Mouse (Mus musculus): ENCODE data around the gene Eml1.

Eml1 gene

GRCm38 (mm10) chr12:108374689-108375088 is 3.9 kb downstream of the Eml1 start:
- no peak for DNase-seq (ENCODE audit: low spot score)

- no peak for DNase-seq (ENCODE audit: low spot score)
These were observed 7.8 kb downstream of the Eml1 start for GRCm38 (mm10) chr12:108378379-108379133.

- DNase-seq (ENCODE audit: low spot score): no peak
These were observed 15.9 kb downstream of the Eml1 start for GRCm38 (mm10) chr12:108386476-108387232.

GRCm38 (mm10) chr12:108389718-108390117 is 19.0 kb downstream of the Eml1 start:
- no peak for DNase-seq (ENCODE audit: low spot score)

- no peak for DNase-seq (ENCODE audit: low spot score)
These were observed 21.7 kb downstream of the Eml1 start for GRCm38 (mm10) chr12:108392254-108393044.

- no peak for DNase-seq (ENCODE audit: low spot score)
These were observed 22.3 kb downstream of the Eml1 start for GRCm38 (mm10) chr12:108393082-108393481.

- DNase-seq (ENCODE audit: low spot score): peak; percentile 78
These were observed 22.9 kb downstream of the Eml1 start for GRCm38 (mm10) chr12:108393637-108394036.

GRCm38 (mm10) chr12:108394534-108395284 is 24.0 kb downstream of the Eml1 start:
- DNase-seq (ENCODE audit: low spot score): no peak

GRCm38 (mm10) chr12:108395285-108395660 is 24.5 kb downstream of the Eml1 start:
- DNase-seq (ENCODE audit: low spot score): no peak

GRCm38 (mm10) chr12:108396081-108396947 is 25.6 kb downstream of the Eml1 start:
- DNase-seq (ENCODE audit: low spot score): no peak

- no peak for DNase-seq (ENCODE audit: low spot score)
These were observed 27.9 kb downstream of the Eml1 start for GRCm38 (mm10) chr12:108398681-108399080.

GRCm38 (mm10) chr12:108399191-108399590 is 28.4 kb downstream of the Eml1 start:
- DNase-seq (ENCODE audit: low spot score): no peak

- DNase-seq (ENCODE audit: low spot score): no peak
These were observed 30.2 kb downstream of the Eml1 start for GRCm38 (mm10) chr12:108400951-108401350.

- DNase-seq (ENCODE audit: low spot score): no peak
These were observed 33.2 kb downstream of the Eml1 start for GRCm38 (mm10) chr12:108403957-108404356.

- no peak for DNase-seq (ENCODE audit: low spot score)
These were observed 38.3 kb downstream of the Eml1 start for GRCm38 (mm10) chr12:108409100-108409499.

- no peak for DNase-seq (ENCODE audit: low spot score)
These were observed 39.9 kb downstream of the Eml1 start for GRCm38 (mm10) chr12:108410416-108411208.

GRCm38 (mm10) chr12:108414932-108415331 is 44.2 kb downstream of the Eml1 start:
- DNase-seq (ENCODE audit: low spot score): no peak

- DNase-seq (ENCODE audit: low spot score): no peak
These were observed 48.8 kb downstream of the Eml1 start for GRCm38 (mm10) chr12:108419570-108419969.

- DNase-seq (ENCODE audit: low spot score): no peak
These were observed 50.7 kb downstream of the Eml1 start for GRCm38 (mm10) chr12:108421477-108421876.

GRCm38 (mm10) chr12:108422495-108422857 is 51.7 kb downstream of the Eml1 start:
- peak; percentile 28 for DNase-seq (ENCODE audit: low spot score)

Data from testis, postnatal 14 days (tissue).